Mouse (Mus musculus): ENCODE results near the gene Vmn1r104.
"Not testable (repeated sequence)": the region's sequence is repeated elsewhere in the genome, so short reads cannot be mapped to it uniquely, and the experiment has no call there.

Vmn1r104 gene

DNA sequence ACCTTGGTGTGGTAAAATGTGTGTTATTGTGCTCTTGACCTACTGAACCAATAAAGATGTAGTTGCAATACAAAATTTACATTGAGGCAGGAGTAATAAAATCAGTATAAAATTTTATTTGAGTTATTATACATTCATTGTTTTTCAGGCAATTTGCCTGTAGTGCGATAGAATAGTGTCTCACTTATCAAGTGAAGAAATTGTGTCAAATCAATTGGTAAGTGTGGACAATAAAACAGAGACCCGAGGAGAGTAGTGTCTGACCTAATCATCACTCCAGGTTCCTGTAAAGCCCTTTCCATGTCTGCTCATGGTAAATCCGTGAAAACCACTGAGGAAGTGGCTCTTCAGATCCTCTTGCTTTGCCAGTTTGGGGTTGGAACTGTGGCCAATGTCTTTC is at the start of gene Vmn1r104:
Vmn1r104 (plus strand) TSS at position 301 of the 400 bp plus-strand sequence.
- DNase-seq (ENCODE audit: low spot score in 2 of 2): not testable (repeated sequence)

- not testable (repeated sequence) for DNase-seq (ENCODE audit: low spot score in 2 of 2)
Measured at GRCm38 (mm10) chr7:20510434-20510833, 23.2 kb upstream of the Vmn1r104 start, which contains the start of gene Vmn1r103. Gene Vmn1r103, minus strand, starts transcription at chr7:20510534.

DNA sequence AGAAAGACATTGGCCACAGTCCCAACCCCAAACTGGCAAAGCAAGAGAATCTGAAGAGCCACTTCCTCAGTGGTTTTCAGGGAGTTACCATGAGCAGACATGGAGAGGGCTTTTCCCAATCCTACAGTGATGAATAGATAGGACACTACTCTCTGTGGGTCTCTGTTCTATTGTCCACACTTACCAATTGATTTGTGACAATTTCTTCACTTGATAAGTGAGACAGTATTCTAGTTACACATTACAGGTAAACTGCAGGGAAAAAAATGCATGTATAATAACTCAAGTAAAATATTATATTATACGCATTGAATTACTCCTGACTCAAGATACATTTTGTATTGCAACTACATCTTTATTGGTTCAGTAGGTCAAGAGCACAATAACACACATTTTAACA is 12.0 kb downstream of the Vmn1r104 start, which contains the start of gene Gm5726:
Gm5726 (minus strand) TSS at position 101 of the 400 bp plus-strand sequence.
- not testable (repeated sequence) for DNase-seq (ENCODE audit: low spot score in 2 of 2)

GRCm38 (mm10) chr7:20576141-20576540 is 42.5 kb downstream of the Vmn1r104 start, which contains the start of gene Gm4141:
Gene Gm4141, minus strand, starts transcription at chr7:20576241.
- DNase-seq (ENCODE audit: low spot score in 2 of 2): not testable (repeated sequence)
